Mouse (Mus musculus): ENCODE results near the gene Gpr107. TPM values are rescaled to one million over a fixed set of nuclear protein-coding genes. Genes with fewer than 3 reads are reported as not detected.

Gpr107 gene
- total RNA-seq, 2 experiments from 2014 or later = 41.7 to 47.4 TPM

DNA sequence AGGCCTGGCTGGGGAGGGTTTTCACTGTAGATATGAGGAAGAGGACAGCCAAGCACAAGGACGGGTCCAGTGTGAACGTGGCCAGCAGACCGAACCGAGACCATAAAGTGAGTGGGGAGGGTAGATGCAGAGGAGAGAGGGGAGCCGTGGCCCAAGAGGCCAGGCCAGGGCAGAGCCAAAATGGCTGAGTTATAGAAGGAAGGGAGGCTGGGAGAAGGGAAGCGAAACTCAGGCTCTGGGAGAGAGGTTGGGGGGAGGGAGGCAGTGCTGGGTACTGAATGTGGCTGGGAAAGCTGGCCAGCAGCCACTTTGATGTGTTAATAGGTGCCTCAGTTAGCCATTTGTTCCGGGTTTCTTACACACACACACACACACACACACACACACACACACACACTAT is 24.9 kb upstream of the Gpr107 start:
- no peak for DNase-seq

DNA sequence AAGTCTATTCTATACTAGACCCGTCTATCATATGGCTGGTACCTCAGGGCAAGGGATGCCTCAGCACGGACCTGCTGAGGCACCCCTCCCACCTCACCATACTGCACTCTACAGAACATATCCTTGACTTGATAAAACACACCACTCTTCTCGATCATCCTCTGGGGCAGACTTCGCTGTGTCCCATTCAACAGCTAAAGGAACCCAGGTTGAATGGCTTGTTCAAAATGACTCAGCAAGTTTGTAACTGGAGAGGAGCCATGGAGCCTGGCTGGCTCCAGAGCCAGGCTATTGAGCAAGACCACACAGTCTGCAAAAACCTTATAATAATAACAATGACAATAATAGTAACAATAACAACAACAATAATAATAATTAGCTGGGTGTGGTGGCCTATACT is 24.2 kb upstream of the Gpr107 start:
- DNase-seq = no peak

DNA sequence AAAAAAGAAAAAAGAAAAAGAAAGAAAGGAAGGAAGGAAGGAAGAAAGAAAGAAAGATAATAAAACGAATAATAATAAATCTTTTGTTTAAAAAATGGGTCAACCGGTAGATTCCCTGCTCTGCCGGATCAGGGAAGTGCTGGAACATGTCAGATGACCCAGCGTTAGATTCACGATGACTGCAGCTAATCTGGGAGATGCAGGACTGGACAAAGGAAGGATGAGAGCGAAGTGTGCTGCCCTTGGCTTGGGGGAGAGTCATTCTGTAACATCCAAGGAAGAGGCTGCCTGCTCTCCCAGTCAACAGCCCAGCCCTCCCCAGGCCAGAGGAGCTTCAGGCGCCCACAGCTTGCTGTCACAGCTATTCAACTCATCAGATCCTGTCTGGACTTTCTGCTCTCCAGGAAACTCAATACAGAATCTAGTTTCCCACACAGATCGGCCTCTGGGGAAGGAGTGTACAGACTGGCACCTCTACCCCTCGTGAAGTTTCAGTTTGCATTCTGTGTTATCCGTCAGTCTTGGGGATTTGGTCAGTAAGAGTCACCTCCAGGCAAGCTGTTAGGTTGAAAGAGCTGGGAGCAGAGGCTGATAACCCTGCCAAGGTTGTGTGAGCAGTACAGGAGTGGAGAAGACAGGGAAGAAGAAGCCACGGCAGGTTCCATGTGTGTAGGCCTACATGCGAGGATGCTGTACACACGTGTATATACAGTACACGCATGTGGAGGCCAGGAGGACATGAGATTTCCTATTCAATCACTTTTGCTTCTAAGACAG is 22.2 kb upstream of the Gpr107 start:
- no peak for DNase-seq

- no peak for DNase-seq
These were observed 21.3 kb upstream of the Gpr107 start for GRCm38 (mm10) chr2:31130815-31131299.

DNA sequence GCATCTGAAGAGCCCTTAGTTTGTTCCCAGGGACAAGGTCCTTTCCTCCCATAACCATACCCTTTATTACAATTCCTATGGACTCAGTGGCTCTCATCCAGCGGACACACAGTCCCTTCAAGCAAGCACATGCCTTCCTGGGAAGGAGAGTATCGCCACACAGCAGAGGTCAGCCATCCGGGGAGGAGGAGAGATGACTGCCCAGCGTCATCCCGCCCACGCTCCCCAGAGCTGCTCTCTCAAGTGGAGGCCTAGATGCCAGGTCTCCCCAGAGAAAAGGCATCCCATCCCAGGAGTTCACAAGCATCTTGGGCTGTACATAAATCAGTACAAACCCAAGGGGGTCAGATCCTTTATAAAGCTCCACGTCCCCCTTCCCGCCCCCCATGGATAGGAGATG is 19.4 kb upstream of the Gpr107 start:
- DNase-seq = no peak

DNA sequence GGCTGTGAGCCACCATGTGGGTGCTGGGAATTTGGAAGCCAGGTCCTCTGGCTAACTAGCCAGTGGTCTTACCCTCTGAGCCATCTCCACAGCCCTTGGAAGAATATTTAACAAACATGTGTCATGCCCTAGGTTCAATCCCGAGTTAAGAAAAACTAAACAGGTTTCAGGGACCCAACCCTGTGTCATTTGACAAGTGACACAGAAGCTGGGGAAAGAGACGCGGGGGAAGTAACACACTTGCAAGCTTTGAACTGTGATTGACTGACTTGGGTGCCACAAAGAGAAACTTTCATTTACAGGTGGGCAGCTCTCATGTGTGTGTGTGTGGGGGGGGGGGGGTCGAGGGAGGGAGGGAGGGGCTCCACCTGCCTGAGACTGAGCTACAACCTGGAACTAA is 18.1 kb upstream of the Gpr107 start:
- no peak for DNase-seq

DNA sequence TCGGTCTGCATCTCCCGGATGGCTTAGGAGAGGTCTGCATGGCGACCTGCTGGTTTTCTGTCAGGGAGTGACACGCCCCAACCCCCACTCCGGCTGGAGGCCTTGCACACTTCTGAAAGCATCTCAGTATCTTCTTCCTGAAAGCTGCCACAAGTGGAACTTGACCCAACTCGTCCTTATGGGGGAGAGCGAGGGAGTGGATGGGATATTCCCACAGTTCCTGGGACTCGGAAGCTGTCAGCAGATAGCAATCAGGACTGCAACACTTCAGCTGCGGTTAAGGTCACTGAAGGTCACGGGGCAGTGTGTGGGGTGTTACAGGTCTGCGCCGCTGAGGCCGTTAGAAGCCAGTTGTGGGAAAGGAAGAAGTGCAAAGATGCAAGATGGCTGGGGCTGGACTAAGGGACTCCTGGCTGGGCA is 16.6 kb upstream of the Gpr107 start:
- DNase-seq = no peak

DNA sequence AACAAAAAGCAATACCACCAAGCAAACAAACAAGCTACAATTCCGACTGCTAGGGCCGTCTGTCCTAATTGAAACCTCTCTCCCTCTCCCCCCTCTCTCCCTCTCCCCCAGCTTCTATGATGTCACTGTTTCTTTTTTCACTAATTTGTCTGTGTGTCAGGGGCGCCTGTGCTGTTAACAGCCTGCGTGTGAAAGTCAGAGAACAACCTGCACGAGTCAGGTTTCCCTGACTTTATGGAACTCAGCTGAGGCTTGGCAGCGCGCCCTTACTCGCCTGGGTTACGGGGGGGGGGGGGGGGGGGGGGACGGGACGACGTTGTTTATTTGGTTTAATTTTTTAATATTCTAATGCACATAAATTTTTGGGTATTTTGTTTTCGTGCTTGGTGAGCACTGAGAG is 15.8 kb upstream of the Gpr107 start:
- no peak for DNase-seq

GRCm38 (mm10) chr2:31137018-31137590 is 15.0 kb upstream of the Gpr107 start:
- no peak for DNase-seq

- DNase-seq = no peak
These were observed 12.9 kb upstream of the Gpr107 start for GRCm38 (mm10) chr2:31139174-31139632.

DNA sequence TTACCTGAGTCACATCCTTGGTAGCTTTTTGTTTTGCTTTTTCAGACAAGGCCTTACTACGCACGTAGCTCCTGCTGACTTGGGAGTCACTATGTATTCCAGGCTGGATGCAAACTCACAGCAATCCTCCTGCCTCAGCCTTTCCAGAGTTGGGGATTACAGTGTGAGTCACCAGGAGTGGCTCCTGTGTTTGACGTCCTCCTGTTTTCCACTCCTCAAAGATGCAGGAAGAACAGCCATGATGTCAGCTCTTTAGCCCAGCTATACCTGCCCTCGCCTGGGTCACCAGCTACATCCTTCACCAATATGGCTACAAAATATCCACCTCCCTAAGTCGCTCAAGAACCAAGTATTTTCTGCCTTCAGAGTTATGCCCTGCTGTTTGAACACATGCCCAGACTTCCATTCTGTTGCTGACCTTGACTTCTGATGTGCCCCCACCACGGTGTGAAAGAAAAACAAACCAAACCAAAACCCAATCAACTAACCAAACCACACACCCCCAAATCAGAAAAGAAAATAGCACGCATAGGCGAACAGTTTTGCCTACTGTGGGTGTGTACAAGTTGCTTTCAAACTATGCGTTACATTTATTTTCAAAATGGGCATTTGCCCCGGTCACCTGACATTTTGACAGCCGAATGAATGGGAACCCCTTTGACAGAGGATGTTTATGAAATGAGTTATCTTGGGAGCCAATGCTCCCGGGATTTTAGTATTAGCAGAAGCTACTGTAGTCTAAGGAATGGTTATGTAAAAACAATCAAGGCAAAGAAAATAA is 11.9 kb upstream of the Gpr107 start:
- no peak for DNase-seq

- DNase-seq = no peak
These were observed 11.4 kb upstream of the Gpr107 start for GRCm38 (mm10) chr2:31140772-31141073.

- peak in 1 of 2 experiments; percentile 32 for DNase-seq
These were observed 10.8 kb upstream of the Gpr107 start for GRCm38 (mm10) chr2:31141074-31141866.

DNA sequence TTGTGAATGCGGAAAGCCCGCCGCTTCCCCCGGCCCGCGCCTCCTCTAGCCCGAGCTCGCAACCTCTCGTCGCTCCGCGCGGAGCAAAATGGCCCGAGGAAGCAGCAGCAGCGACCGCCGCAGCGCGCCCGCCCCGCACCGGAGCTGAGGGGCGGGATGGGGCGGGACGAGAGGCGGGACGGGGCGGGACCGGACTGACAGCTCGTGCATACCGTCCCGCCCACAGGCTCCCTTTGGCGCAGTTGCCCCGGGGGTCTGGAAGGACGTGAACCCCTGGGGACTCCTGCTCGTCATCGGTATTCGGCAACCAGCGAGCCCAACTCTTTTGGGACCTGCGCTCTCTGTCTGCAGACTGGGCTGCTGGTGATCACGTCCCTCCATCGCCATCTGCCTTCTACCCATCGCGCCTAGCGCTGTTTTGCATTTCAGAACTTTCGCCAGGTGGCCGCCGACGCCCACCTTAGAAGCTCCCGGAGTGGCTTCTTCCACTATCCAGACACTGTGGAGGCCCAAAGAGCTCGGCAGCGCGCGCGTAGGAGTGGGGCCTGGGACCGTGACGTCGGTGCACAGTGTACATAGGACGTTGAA is 10.2 kb upstream of the Gpr107 start, which contains the start of gene Fnbp1:
TSS of gene Fnbp1 (minus strand) at position 142 of the 588 bp plus-strand sequence.
- peak; percentile 85 for DNase-seq

DNA sequence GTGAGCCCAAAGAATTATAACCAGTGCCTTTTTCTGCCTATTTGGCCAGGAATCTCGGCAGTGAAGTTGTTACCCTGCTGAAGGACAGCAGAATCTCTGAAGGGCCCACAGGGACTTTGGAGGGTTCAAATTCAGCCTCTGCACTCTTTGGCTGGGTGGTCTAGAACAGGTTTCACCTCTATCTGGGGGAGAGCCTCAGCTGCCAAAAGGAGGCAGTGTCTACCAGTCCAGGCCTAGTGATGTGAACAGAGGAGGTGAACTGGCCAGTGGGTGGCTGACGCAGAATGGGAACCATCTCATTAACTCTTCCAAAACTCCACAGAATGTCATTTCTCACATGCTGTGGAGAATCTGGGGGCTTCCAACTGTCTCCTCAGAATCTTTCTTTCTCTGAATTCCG is 9.6 kb upstream of the Gpr107 start:
- no peak for DNase-seq

DNA sequence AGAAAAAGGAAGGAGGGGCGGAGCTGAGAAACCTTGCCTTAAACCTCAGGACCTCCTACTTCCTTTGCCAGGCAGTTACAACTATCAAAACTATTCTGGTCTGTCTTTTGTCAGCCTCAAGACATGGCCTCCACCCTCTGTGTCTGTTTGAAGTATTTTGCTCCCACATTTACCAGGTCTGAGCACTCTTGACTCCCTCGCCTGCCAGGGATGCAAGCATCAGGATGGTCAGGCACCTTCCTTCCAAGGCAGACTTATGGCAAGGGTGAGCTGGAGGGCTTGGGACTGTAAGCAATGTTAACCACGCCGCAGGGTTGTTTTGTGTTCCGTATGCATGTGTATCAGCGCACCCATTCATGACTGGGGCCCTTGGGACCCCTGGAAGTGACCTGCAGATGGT is 8.8 kb upstream of the Gpr107 start:
- DNase-seq = no peak

DNA sequence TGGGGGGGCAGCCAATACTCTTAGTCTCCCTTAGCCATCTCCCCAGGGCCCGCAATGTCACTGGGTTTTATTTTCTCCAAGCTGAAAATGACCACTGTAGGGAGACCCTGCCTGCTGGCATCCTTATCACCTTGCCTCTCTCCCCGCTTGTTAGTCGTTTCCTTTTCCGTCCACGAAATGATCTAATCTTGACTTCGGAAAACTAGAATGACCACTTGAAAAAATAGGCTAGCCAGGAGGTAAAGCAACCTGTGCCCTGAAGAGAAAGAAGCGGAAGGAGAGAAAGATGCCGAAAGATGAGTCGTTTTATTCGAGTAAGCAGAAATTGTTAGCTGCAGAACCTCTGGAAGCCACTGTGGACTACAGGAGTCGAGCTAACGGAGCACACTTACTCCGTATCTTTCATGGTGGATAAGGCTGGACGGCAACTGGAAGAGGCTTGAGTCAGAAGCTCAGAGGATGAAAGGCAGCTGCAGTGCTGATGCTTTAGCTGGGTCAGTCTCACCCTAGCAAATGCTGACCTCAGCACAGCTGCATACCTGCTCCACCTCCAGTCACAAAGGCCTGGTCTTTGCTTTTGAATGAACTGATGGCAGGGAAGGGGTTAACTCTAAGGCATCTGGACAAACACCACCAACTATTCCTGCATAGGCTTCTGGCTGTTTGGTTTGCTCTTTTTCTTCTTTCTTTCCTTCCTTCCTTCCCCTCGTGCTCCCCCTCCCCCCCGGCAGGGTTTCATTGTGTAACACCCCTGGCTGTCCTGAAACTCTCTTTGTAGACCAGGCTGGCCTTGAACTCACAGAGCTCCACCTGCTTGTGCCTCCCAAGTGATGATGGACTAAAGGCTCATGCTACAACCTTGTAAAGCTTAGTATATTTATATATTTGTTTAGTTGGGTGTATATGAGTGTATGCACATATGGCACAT is 8.1 kb upstream of the Gpr107 start:
- DNase-seq = no peak

DNA sequence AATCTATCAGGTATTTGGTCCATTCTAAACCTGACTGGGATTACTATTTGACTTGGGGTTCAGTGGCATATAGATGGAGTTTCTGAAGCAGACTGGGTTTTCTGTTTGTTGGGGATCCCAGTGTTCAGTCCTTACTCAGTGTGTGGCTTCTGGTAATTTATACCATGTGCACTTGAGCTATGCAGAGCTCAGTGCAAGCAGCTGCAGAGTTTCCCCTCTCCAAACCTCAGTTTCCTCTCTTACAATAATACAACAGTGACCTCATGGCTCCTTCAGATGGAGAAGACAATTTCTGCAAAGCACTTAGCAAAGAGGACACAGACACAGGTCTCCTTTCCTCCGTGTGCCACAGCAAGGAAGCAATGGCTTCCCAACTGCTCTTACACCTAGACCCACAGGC is 7.2 kb upstream of the Gpr107 start:
- no peak for DNase-seq

- no peak for DNase-seq
These were observed 5.1 kb upstream of the Gpr107 start for GRCm38 (mm10) chr2:31147054-31147453.

DNA sequence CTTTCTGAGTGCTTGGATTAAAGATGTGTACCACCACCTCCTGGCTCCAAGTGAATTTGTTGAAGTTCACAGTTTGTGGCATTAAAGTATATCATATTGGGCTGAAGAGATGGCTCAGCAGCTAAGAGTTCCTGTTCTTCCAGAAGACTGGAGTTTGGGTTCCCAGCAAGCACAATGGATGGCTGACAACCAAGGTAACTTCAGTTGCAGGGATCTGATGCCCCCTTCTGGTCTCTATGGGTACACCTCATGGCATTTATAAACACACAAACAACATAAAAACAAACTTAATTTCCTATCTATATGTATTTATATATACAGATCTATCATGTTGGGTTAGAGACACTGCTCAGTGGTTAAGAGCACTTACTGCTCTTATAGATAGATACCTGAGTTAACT is 1.4 kb upstream of the Gpr107 start:
- no peak for DNase-seq

GRCm38 (mm10) chr2:31156846-31157245 is 4.7 kb downstream of the Gpr107 start:
- DNase-seq = no peak
